In genomic region chr5:31904968-31905683, GRCm38 (mm10) we compare ENCODE assay signal across 17 mouse cellular contexts.
DNase-seq lines count a peak whose midpoint lies in the region; ATAC-seq and TF ChIP-seq lines count a peak whose summit lies in the region.
"Had no signal": no experiment of that assay in that cellular context is flagged by ENCODE, and none has a peak within 500 bp of the region (broad histone marks: within the 10 kb centered on the region; RNA-seq: fewer than 3 reads in every experiment).

No protein-coding gene starts in this region.

- in situ Hi-C loops in CH12.LX (cut with MboI; ENCODE audit: low pct_ligation_motif_present, low pct_unique_long_range_greater_than_20kb, low sequenced_read_pairs) = no loop called here

- dilution Hi-C loops in CH12.LX (cut with MboI; ENCODE audit: extremely low pct_ligation_motif_present, extremely low pct_unique_long_range_greater_than_20kb, low sequenced_read_pairs) = no loop called here

- no peaks in the 10 kb centered on the region; the same call in 1 of the 2 replicates for H3K79me2 ChIP-seq in CH12.LX (replicated peaks; ENCODE audit: control insufficient read depth, extremely low read depth, insufficient read depth, poor library complexity, severe bottlenecking)

- no peak overlapping the region for H3K9ac ChIP-seq in heart, embryonic 12.5 days
- H3K9ac ChIP-seq in CH12.LX (ENCODE audit: insufficient read depth, low read depth) = no peak overlapping the region
- H3K9ac ChIP-seq: lung, embryonic 15.5 days; neural tube, embryonic 12.5 days had no signal

- TF ChIP-seq EP300 in CH12.LX (IDR thresholded peaks at IDR 0.05; ENCODE audit: low read length) = peak; percentile 37

- WGBS in heart, embryonic 12.5 days = 66% methylated on average over 6 of the region's 6 CpGs
- WGBS in kidney, adult 2 months = 89% methylated on average over 6 of the region's 6 CpGs

- no peaks in the 10 kb centered on the region for H3K27me3 ChIP-seq in heart, embryonic 12.5 days (replicated peaks)
- H3K27me3 ChIP-seq in CH12.LX (replicated peaks) = no peaks in the 10 kb centered on the region
- no peaks in the 10 kb centered on the region for H3K27me3 ChIP-seq in kidney, adult 2 months (replicated peaks; ENCODE audit: control insufficient read depth, insufficient read depth, low read length)
- H3K27me3 ChIP-seq: lung, embryonic 15.5 days; neural tube, embryonic 12.5 days had no signal

- TF ChIP-seq RAD21 in CH12.LX (IDR thresholded peaks at IDR 0.05; ENCODE audit: low read depth, low read length) = no peak

- no peak for ATAC-seq in heart, embryonic 12.5 days (ENCODE audit: insufficient number of reproducible peaks, low FRiP score)
- ATAC-seq: forebrain, embryonic 16.5 days had no signal

- no peak for TF ChIP-seq POLR2A in CH12.LX (IDR thresholded peaks at IDR 0.05; ENCODE audit: low read depth, low read length)
- no peak for TF ChIP-seq POLR2A in brain, embryonic 14.5 days (IDR thresholded peaks at IDR 0.05; ENCODE audit: borderline replicate concordance, extremely low read depth, insufficient read depth, insufficient read length, poor library complexity, severe bottlenecking)
- TF ChIP-seq POLR2A in kidney, adult 2 months (IDR thresholded peaks at IDR 0.05; ENCODE audit: low read depth, low read length) = no peak

- no peaks in the 10 kb centered on the region for H3K36me3 ChIP-seq in heart, embryonic 12.5 days
- peaks cover 0 to 3% of the 10 kb centered on the region in 2 experiments for H3K36me3 ChIP-seq in CH12.LX (replicated peaks in 1 of 2; ENCODE audit: control insufficient read depth in 1 of 2, insufficient read depth in 1 of 2, low read length in 1 of 2)
- H3K36me3 ChIP-seq in kidney, adult 2 months (ENCODE audit: control insufficient read depth, insufficient read depth, low read length) = no peaks in the 10 kb centered on the region
- H3K36me3 ChIP-seq: lung, embryonic 15.5 days; neural tube, embryonic 12.5 days had no signal

- H3K4me2 ChIP-seq in heart, embryonic 12.5 days = no peak overlapping the region
- H3K4me2 ChIP-seq in CH12.LX (ENCODE audit: insufficient read depth, low read depth, poor library complexity, severe bottlenecking) = no peak overlapping the region
- H3K4me2 ChIP-seq: lung, embryonic 15.5 days; neural tube, embryonic 12.5 days had no signal

- H3K9me3 ChIP-seq in heart, embryonic 12.5 days (replicated peaks) = no peaks in the 10 kb centered on the region
- no peaks in the 10 kb centered on the region for H3K9me3 ChIP-seq in CH12.LX (replicated peaks; ENCODE audit: low read length)
- H3K9me3 ChIP-seq: lung, embryonic 15.5 days; neural tube, embryonic 12.5 days had no signal

- no peak overlapping the region for H3K4me3 ChIP-seq in heart, embryonic 12.5 days
- no peak overlapping the region for H3K4me3 ChIP-seq in layer of hippocampus, adult 2 months
- H3K4me3 ChIP-seq in CH12.LX (replicated peaks in 1 of 3; ENCODE audit: low read depth in 2 of 3, low read length in 2 of 3, poor library complexity in 1 of 3) = no peak overlapping the region
- no peak overlapping the region for H3K4me3 ChIP-seq in kidney, adult 2 months (ENCODE audit: insufficient read depth, low read depth, low read length)
- H3K4me3 ChIP-seq: lung, embryonic 15.5 days; neural tube, embryonic 12.5 days had no signal

- H3K27ac ChIP-seq in heart, embryonic 12.5 days (ENCODE audit: poor library complexity, severe bottlenecking) = no peak overlapping the region
- no peak overlapping the region for H3K27ac ChIP-seq in layer of hippocampus, adult 2 months
- H3K27ac ChIP-seq in CH12.LX (ENCODE audit: insufficient read depth, low read depth) = no peak overlapping the region
- H3K27ac ChIP-seq in kidney, adult 2 months (ENCODE audit: insufficient read depth, low read depth, low read length) = no peak overlapping the region
- H3K27ac ChIP-seq: lung, embryonic 15.5 days; neural tube, embryonic 12.5 days had no signal

- peak; percentile 55 for TF ChIP-seq CTCF in layer of hippocampus, adult 2 months (conservative IDR thresholded peaks at IDR 0.05)
- TF ChIP-seq CTCF in CH12.LX (conservative IDR thresholded peaks at IDR 0.05 in 1 of 2, IDR thresholded peaks at IDR 0.05 in 1 of 2; ENCODE audit: low read depth in 2 of 2, low read length in 2 of 2) = peak in 1 of 2 experiments; percentile 17; a peak in 2 of 4 replicates
- peak; percentile 15; the same call in 1 of the 2 replicates for TF ChIP-seq CTCF in brain, embryonic 14.5 days (IDR thresholded peaks at IDR 0.05; ENCODE audit: borderline replicate concordance, extremely low read depth, insufficient read depth, insufficient read length)
- no peak for TF ChIP-seq CTCF in kidney, adult 2 months (conservative IDR thresholded peaks at IDR 0.05; ENCODE audit: insufficient read depth, insufficient read length, low read depth, low read length)

- H3K4me1 ChIP-seq in heart, embryonic 12.5 days (replicated peaks) = peaks cover 13% of the 10 kb centered on the region
- peaks cover 15 to 40% of the 10 kb centered on the region in 2 experiments for H3K4me1 ChIP-seq in CH12.LX (ENCODE audit: control insufficient read depth in 1 of 2, insufficient read depth in 2 of 2)
- H3K4me1 ChIP-seq in kidney, adult 2 months (ENCODE audit: control insufficient read depth, insufficient read depth, low read length) = peaks cover 12% of the 10 kb centered on the region; the same call in 1 of the 2 replicates
- H3K4me1 ChIP-seq: neural tube, embryonic 12.5 days had no signal

- peak; percentile 89 for DNase-seq in heart, adult 11 months
- DNase-seq in layer of hippocampus, adult 2 months (ENCODE audit: low spot score in 2 of 2) = no peak
- DNase-seq in layer of hippocampus, adult 11-12 months (ENCODE audit: low spot score) = no peak
- no peak for DNase-seq in CH12.LX (ENCODE audit: extremely low read depth)
- no peak for DNase-seq in brain, embryonic 14.5 days (ENCODE audit: low read depth)
- no peak for DNase-seq in embryo, embryonic 10.5 days (ENCODE audit: low spot score)
- DNase-seq in kidney, adult 2 months = no peak
- DNase-seq: adrenal gland, adult 2 months; cerebellum, adult 11-12 months; cerebellum, postnatal 25 days; gastrocnemius, postnatal 10 days; kidney, postnatal 36 days; liver had no signal

TF ChIP-seq in CH12.LX, 34 proteins besides CTCF, POLR2A, EP300 and RAD21:
- TF ChIP-seq E2F4 (IDR thresholded peaks at IDR 0.05; ENCODE audit: insufficient replicate concordance, low read depth, low read length) (no peak), NELFE (IDR thresholded peaks at IDR 0.05; ENCODE audit: low read depth, low read length) (no peak), JUN (IDR thresholded peaks at IDR 0.05; ENCODE audit: insufficient read depth, low read depth, low read length) (no peak)
